Mouse (Mus musculus): ENCODE data around the gene Fus. TPM values are rescaled to one million over a fixed set of nuclear protein-coding genes. Genes with fewer than 3 reads are reported as not detected.

Gene Fus
- 54.6 and 57.9 TPM in 2 replicates for polyA plus RNA-seq (2014; fragmentation: Nextera tagmentation; extraction: Ambion mirVana)

DNA sequence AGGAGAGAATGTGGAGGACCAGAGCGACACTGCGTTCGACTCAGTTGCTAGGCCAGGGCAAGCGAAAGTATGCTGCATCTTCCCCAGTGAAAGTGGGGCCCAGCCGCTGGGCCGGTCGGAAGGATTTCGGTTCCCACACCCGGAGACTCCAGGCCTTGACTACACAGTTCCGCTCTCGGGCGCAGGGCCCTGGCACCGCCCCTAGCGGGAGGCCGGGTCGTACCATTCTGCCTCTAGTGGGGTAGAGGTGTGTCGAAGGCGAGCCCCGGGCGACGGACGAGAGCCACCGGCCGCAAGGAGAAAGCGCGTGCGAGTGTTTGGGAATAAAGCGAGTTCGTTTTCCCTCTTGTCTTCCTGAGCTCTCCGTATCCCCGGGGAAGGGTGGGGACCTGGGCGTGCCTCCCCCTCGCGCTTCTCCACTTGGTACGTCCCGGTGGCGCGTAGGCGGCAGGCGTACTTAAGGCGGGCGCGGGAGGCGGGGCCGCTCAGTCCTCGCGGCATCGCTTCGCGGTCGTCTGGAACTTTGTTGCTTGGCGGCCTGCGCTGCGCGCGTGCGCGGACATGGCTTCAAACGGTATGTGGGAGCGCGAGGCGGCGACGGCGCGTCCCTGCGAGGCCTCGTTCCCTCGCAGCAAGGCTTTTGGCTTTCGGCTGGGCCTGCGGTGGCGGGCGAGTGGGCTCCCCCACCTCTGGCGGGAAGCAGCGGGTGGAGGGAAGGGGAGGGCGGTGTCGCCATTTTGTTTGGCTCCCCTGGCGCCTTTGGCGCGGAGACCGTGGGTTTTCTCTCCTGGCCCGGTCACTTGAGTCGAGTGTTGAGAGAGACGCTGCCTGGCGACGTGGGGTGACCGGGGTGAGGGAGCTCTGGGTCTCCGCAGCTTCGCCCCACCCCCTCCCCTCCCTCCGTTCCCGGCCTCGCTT is at the start of gene Fus:
Gene Fus (plus strand): TSS at position 454 of the 918 bp plus-strand sequence.
- Histone ChIP-seq H3K4me3 (ENCODE audit: low read depth, low read length) (peak within 1 kb of the TSS; percentile 96), H3K4me1 (ENCODE audit: insufficient read depth) (peaks cover 7% of the 10 kb centered on the region; the same call in 1 of the 2 replicates), H3K27ac (ENCODE audit: low read depth) (peak within 1 kb of the TSS; percentile 99), H3K9ac (peak within 1 kb of the TSS; percentile 99), H3K9me3 (ENCODE audit: low read depth, low read length) (no peaks in the 10 kb centered on the region), H3K27me3 (ENCODE audit: insufficient read depth, low read length) (no peaks in the 10 kb centered on the region), H3K4me2 (peak within 1 kb of the TSS; percentile 87), H3K36me3 (ENCODE audit: insufficient read depth) (peaks cover 29% of the 10 kb centered on the region)
- WGBS, result under 1% methylated on average over 83 of the region's 92 CpGs
- ATAC-seq (ENCODE audit: insufficient read depth) (peak; percentile 95), DNase-seq (peak; percentile 96)
- peak; percentile 42 for TF ChIP-seq CTCF (IDR thresholded peaks at IDR 0.05; ENCODE audit: low read depth)

DNA sequence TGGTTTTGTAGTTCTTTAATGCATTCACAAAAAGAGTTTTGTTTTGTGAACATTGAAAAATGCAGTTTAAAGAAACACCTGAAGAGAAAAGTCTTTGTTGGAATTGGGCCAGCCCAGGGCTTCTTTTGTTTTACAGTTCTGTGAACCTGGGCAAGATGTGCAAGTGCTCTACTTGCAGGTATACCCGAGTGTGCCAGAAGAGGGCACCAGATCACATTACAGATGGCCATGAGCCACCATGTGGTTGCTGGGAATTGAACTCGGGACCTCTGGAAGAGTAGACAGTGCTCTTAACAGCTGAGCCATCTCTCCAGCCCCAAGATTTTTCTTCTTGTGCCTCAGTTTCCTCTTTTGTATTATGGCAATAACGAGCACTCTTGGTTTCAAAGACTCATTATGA is 49.1 kb upstream of the Fus start:
- Histone ChIP-seq H3K9me3 (ENCODE audit: low read depth, low read length) (no peaks in the 10 kb centered on the region), H3K4me1 (ENCODE audit: insufficient read depth) (0 out of 2 replicates have a peak, but pooled peaks cover 2% of the 10 kb centered on the region), H3K36me3 (ENCODE audit: insufficient read depth) (peaks cover 44% of the 10 kb centered on the region), H3K9ac (no peak overlapping the region), H3K27ac (ENCODE audit: low read depth) (no peak overlapping the region), H3K4me2 (no peak overlapping the region), H3K4me3 (ENCODE audit: low read depth, low read length) (no peak overlapping the region), H3K27me3 (ENCODE audit: insufficient read depth, low read length) (no peaks in the 10 kb centered on the region)
- no peak for ATAC-seq (ENCODE audit: insufficient read depth)
- TF ChIP-seq CTCF (IDR thresholded peaks at IDR 0.05; ENCODE audit: low read depth), result peak; percentile 65
- 51% methylated on average over 3 of the region's 3 CpGs for WGBS
- DNase-seq, result peak; percentile 75

DNA sequence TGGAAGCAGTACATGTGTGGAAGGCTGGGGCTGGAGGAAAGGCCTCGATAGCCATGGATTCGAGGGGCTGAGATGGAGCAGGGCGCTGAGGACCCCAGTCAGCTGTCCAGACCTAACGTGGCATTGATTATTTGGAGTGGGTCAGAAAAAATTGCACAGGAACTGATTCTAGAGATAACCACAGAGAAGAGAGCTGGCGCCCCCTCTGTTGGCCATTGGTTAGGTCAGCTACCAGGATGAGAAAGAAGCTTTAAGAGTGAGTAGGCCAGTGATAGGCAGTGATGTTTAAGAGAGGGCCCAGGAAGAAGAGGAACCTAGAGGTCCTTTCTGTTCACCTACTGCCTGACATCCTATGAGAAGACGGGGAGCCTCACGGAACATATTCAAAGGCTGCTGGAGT is 48.0 kb upstream of the Fus start:
- H3K36me3 ChIP-seq (ENCODE audit: insufficient read depth), result peaks cover 55% of the 10 kb centered on the region
- peak; percentile 45; the same call in 1 of the 2 replicates for TF ChIP-seq CTCF (IDR thresholded peaks at IDR 0.05; ENCODE audit: low read depth)
- no peak overlapping the region for H3K4me3 ChIP-seq (ENCODE audit: low read depth, low read length)
- ATAC-seq (ENCODE audit: insufficient read depth), result no peak
- no peak for DNase-seq
- no peaks in the 10 kb centered on the region for H3K27me3 ChIP-seq (ENCODE audit: insufficient read depth, low read length)
- H3K27ac ChIP-seq (ENCODE audit: low read depth), result no peak overlapping the region
- H3K9ac ChIP-seq, result no peak overlapping the region
- peaks cover 6% of the 10 kb centered on the region; the same call in 1 of the 2 replicates for H3K4me1 ChIP-seq (ENCODE audit: insufficient read depth)
- H3K9me3 ChIP-seq (ENCODE audit: low read depth, low read length), result no peaks in the 10 kb centered on the region
- no peak overlapping the region for H3K4me2 ChIP-seq
- WGBS, result 72% methylated on average over 7 of the region's 7 CpGs

DNA sequence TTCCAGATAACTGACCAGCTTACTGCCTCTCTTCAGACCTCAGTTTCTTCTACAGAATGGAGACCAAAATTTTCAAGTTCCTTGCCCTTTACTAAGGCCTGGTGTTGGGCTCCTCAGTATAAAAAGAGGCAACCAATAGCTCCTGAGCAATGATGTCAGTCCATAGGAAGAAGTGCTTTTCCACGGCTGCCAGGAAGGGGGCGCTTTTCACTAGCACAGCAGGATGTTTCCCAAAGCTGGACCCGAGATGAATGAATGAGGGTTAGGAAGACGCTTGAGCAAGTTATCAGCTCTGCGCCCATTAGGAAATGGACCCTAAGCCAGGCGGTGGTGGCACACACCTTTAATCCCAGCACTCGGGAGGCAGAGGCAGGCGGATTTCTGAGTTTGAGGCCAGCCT is 45.7 kb upstream of the Fus start:
- peaks cover 12% of the 10 kb centered on the region; the same call in 1 of the 2 replicates for H3K4me1 ChIP-seq (ENCODE audit: insufficient read depth)
- H3K4me2 ChIP-seq, result no peak overlapping the region
- no peaks in the 10 kb centered on the region for H3K27me3 ChIP-seq (ENCODE audit: insufficient read depth, low read length)
- no peak overlapping the region for H3K9ac ChIP-seq
- H3K36me3 ChIP-seq (ENCODE audit: insufficient read depth), result peaks cover 59% of the 10 kb centered on the region
- TF ChIP-seq CTCF (IDR thresholded peaks at IDR 0.05; ENCODE audit: low read depth), result peak; percentile 62
- H3K9me3 ChIP-seq (ENCODE audit: low read depth, low read length), result no peaks in the 10 kb centered on the region
- no peak overlapping the region for H3K27ac ChIP-seq (ENCODE audit: low read depth)
- DNase-seq (peak; percentile 52), ATAC-seq (ENCODE audit: insufficient read depth) (no peak)
- WGBS, result 65% methylated on average over 8 of the region's 8 CpGs
- H3K4me3 ChIP-seq (ENCODE audit: low read depth, low read length), result no peak overlapping the region

DNA sequence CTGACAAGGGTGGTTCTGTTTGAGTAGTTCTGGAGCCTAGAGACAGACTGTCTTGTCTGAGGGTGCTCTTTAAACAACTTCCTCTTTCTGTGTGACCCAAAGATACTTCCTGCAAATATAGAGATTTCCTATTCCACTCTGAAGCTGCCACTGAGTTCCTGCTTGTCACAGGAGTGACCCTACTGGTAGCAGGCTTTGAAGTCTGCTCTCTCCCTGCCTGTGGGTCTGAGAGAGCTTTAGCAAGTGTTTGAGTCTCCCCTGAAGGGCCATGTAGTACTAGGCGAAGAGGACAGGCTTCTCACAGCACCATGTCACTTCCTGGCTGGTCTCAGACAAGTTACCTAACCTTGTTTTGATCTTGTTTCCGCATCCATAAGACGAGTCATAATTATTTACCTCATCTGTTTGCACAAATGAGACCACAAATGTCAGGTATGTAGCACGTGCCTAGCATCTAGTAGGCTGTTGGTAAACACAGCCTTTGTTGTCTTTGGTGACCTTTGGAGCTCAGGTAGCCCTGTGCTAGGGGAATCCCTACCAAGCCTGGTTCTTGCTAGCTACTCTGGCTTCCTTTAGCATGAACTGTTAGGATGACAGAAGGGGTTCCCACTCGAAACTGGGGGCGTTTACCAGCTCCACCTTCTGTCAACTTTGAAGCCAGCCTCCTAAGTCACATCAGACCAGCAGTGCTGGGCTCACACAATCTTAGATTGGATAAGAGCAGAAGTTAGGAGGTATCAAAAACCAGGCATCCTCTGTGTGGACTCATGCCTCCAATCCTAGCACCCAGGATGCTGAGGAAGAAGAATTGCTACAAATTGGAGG is 44.6 kb upstream of the Fus start:
- Histone ChIP-seq H3K9ac (no peak overlapping the region; the same call in 1 of the 2 replicates), H3K4me2 (no peak overlapping the region), H3K4me1 (ENCODE audit: insufficient read depth) (peaks cover 12% of the 10 kb centered on the region; the same call in 1 of the 2 replicates), H3K27me3 (ENCODE audit: insufficient read depth, low read length) (no peaks in the 10 kb centered on the region), H3K27ac (ENCODE audit: low read depth) (peak overlapping the region; percentile 27; the same call in 1 of the 2 replicates), H3K9me3 (ENCODE audit: low read depth, low read length) (no peaks in the 10 kb centered on the region), H3K4me3 (ENCODE audit: low read depth, low read length) (no peak overlapping the region), H3K36me3 (ENCODE audit: insufficient read depth) (peaks cover 60% of the 10 kb centered on the region)
- DNase-seq (no peak), ATAC-seq (ENCODE audit: insufficient read depth) (no peak)
- WGBS, result 62% methylated on average over 6 of the region's 6 CpGs
- TF ChIP-seq CTCF (IDR thresholded peaks at IDR 0.05; ENCODE audit: low read depth), result no peak

DNA sequence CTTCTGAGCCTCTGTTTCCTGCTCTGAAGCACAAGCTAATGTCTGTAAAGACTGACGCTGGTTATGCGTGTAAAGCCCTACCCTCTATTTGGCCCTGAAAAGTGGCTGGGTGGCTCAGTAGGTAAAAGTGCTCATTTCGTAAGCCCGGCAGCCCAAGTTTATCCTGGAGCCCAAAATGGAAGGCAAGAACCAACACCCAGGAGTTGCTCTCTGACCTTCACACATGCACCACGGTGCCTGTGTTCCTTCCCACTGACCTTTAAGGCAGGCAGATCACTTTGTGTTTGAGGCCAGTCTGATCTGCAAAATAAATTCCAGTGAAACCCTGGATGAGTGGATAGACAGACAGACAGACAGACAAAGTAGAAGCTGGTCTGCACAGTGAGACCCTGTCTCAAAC is 43.5 kb upstream of the Fus start:
- no peaks in the 10 kb centered on the region for H3K9me3 ChIP-seq (ENCODE audit: low read depth, low read length)
- H3K4me1 ChIP-seq (ENCODE audit: insufficient read depth), result peaks cover 12% of the 10 kb centered on the region; the same call in 1 of the 2 replicates
- H3K27ac ChIP-seq (ENCODE audit: low read depth), result peak overlapping the region; percentile 71; the same call in 1 of the 2 replicates
- H3K9ac ChIP-seq, result no peak overlapping the region; the same call in 1 of the 2 replicates
- H3K27me3 ChIP-seq (ENCODE audit: insufficient read depth, low read length), result peaks cover 5% of the 10 kb centered on the region; the same call in 1 of the 2 replicates
- DNase-seq (no peak), ATAC-seq (ENCODE audit: insufficient read depth) (no peak)
- 80% methylated on average over 5 of the region's 5 CpGs for WGBS
- no peak for TF ChIP-seq CTCF (IDR thresholded peaks at IDR 0.05; ENCODE audit: low read depth)
- H3K4me2 ChIP-seq, result no peak overlapping the region; the same call in 1 of the 2 replicates
- no peak overlapping the region for H3K4me3 ChIP-seq (ENCODE audit: low read depth, low read length)
- peaks cover 56% of the 10 kb centered on the region for H3K36me3 ChIP-seq (ENCODE audit: insufficient read depth)
